Mouse (Mus musculus) testis, adult 2 months (tissue): ENCODE results near the gene Ttc28. TPM values are rescaled to one million over a fixed set of nuclear protein-coding genes. Genes with fewer than 3 reads are reported as not detected.

Source experiments
- H3K27ac ChIP-seq: fragments of 200-500 bp; 2 replicates; pipeline ENCODE4 v1.5.1; 2012; ENCODE audit warnings: low read depth, low read length; ENCODE audit not compliant: control insufficient read depth, insufficient read depth
- H3K27me3 ChIP-seq: fragments of 200-500 bp; 2 replicates; pipeline ENCODE4 v1.6.1; 2012; ENCODE audit warnings: mild to moderate bottlenecking, low read length, moderate library complexity; ENCODE audit not compliant: control insufficient read depth, insufficient read depth
- H3K36me3 ChIP-seq: fragments of 200-500 bp; 2 replicates; pipeline ENCODE4 v1.6.1; 2012; ENCODE audit warnings: mild to moderate bottlenecking, low read length; ENCODE audit not compliant: control insufficient read depth, insufficient read depth
- H3K4me1 ChIP-seq: fragments of 200-500 bp; 2 replicates; pipeline ENCODE4 v1.6.1; 2012; ENCODE audit warnings: low read length; ENCODE audit not compliant: control insufficient read depth, insufficient read depth
- H3K4me3 ChIP-seq: fragments of 200-500 bp; 2 replicates; pipeline ENCODE4 v1.5.1; 2012; ENCODE audit warnings: low read depth, mild to moderate bottlenecking, low read length, moderate library complexity, mixed read lengths; ENCODE audit not compliant: control insufficient read depth
- CTCF ChIP-seq: fragments of 200-500 bp; IDR thresholded peaks from 2 replicates; pipeline ENCODE4 v1.5.1; 2012; ENCODE audit warnings: low read depth, mild to moderate bottlenecking, inconsistent platforms, low read length, moderate library complexity; ENCODE audit not compliant: control insufficient read depth, insufficient read depth, insufficient replicate concordance
- POLR2A ChIP-seq: fragments of 200-500 bp; IDR thresholded peaks from 2 replicates; pipeline ENCODE4 v1.6.1; 2012; ENCODE audit warnings: low read depth, mild to moderate bottlenecking, inconsistent platforms, low read length, moderate library complexity; ENCODE audit not compliant: control insufficient read depth
- polyA plus RNA-seq: library from polyadenylated mRNA; depleted of rRNA; stranded (reverse); fragments of >200 nt; gene quantifications from 2 replicates; pipeline ENCODE4 v1.2.3, GENCODE M21; 2012

Gene Ttc28
- polyA plus RNA-seq, 1 experiment, result 4.6 TPM

DNA sequence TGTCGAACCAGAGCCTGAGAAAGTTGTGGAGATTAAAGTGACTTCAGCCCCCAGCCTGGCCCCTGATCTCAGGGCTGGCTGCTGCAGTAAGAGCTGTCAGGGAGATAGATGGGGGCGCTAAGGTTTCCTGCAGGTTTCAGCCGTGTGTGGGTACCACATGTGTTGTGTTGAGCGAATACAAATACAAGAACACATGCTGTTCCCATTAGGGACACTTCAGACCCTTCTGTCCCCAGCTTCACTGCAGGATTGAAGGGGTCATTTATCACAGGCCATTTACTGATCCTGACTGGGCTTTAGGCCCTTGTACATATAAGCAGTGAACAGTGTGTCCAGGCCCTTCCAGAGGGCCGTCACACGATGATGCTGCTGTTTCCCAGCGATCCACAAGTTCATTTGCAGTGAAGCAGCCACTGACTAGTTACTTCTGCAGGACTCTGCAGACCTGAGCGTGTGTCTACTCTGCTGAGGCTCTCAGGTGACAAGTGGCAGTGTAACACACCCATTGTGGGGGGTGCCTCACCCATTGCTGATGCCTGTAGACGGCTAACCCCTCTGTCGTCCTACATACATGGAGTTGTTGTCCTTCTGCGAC is 258.7 kb downstream of the Ttc28 start:
- H3K36me3 ChIP-seq, result no peaks in the 10 kb centered on the region
- no peak for TF ChIP-seq CTCF
- no peak for TF ChIP-seq POLR2A
- H3K27ac ChIP-seq, result no peak overlapping the region
- H3K4me1 ChIP-seq, result no peaks in the 10 kb centered on the region
- no peaks in the 10 kb centered on the region for H3K27me3 ChIP-seq
- H3K4me3 ChIP-seq, result no peak overlapping the region

DNA sequence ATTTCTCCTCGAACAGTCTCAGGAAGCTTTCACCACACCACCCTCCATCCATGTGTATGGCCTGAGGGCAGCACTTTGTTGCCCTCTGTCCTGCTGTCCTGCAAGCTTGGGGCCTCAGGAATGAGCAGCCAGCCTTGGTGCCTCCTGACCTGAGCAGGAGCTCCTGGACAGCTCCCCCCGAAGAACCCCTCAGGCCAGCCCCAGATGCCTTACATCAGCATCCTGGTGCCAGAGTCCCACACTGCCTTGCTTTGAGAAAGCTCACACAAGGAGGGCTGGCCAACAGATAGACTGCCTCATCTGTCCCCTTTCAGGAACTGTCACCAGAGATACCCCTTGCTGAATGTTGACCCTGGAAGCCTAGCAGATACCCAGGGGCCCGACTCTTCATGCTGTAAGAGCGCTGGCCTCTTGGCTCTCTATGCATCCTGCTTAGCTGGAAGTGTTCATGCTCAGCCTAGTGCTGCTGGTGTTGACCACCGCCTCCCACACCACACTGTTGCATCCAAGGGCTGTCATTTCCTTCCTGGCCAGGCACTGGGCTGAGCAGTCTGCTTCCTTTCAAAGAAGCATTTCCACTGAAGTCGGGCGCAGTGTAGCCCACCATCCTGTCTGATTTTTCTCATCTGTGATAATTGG is 259.4 kb downstream of the Ttc28 start:
- Histone ChIP-seq H3K4me1 (no peaks in the 10 kb centered on the region), H3K27me3 (no peaks in the 10 kb centered on the region), H3K4me3 (no peak overlapping the region), H3K36me3 (no peaks in the 10 kb centered on the region), H3K27ac (no peak overlapping the region)
- TF ChIP-seq CTCF (no peak), POLR2A (no peak)

DNA sequence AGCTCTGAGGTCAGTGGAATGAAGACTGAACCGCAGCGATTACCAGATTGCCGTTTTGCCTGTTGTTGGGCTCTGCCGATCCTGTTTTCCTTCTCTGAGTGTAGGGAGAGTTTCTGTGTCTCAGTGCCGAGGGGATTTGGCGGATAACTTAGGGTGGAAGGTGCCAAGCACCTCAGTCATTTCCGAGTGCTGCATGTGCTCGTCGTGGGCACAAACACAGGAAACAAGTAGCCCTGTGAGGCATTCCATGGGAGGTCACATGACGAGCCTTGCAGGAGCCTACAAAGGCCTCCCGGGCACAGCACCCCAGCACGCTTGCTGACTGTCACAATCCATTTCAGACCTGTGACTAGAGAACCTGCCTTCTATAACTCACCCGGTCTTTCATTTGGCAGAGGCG is 260.0 kb downstream of the Ttc28 start:
- Histone ChIP-seq H3K36me3 (no peaks in the 10 kb centered on the region), H3K27ac (no peak overlapping the region), H3K27me3 (no peaks in the 10 kb centered on the region), H3K4me1 (no peaks in the 10 kb centered on the region), H3K4me3 (no peak overlapping the region)
- TF ChIP-seq POLR2A, result no peak
- TF ChIP-seq CTCF, result no peak

DNA sequence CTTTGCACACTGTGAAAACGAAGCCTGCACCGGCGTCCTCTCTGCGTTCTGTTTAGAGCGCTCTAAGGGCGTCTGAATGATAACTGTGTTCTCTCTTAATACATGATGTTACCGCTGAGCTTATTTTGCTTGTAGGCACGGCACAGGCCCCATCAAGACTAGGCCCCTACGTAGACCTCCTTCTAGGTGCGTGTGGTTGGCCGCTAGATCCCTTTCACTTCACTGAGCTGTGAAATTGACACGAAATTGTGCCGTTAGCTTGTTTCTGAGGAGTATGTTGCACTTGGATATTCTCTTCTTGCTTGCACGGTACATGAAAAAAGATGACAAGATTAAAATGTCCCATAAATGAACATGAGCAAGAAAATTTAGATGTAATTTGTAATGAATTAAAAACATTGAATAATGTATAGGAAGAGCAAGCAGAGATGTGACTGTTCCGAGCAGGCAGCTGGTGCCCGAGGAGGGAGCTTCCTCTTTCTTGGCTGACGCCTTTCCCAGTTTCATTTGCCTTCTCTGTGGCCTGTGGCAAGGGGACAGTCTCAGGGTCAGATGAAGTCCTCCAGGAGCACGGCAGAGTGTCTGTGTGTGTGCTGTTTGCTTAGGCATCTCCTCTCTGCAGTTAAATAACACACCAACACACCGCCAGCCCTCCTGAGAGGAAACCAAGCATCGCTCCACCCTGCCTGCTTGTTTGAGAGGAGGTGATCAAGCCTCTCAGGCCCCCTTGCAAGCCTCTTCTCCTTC is 261.7 kb downstream of the Ttc28 start:
- Histone ChIP-seq H3K27ac (no peak overlapping the region), H3K4me3 (no peak overlapping the region), H3K4me1 (no peaks in the 10 kb centered on the region), H3K27me3 (no peaks in the 10 kb centered on the region), H3K36me3 (no peaks in the 10 kb centered on the region)
- TF ChIP-seq CTCF (no peak), POLR2A (no peak)

DNA sequence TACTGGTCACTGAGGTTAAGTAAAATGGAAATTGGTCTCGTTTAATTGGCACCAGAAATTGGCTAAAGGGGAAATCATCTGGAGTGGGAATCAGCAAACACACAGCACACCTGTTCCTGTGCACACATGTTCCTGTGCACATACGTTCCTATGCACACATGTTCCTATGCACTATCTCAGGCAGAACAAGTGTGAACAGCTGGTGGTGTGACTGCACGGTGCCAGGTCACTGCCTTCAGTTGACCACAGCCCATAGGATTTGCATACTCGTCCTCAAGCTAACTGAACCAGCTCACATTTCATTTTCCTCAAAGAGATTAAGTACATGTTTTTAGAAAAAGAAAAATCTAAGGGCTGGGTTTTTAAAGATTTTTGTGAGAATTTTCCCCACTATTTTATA is 263.2 kb downstream of the Ttc28 start:
- Histone ChIP-seq H3K4me1 (no peaks in the 10 kb centered on the region), H3K27ac (no peak overlapping the region), H3K4me3 (no peak overlapping the region), H3K27me3 (no peaks in the 10 kb centered on the region), H3K36me3 (no peaks in the 10 kb centered on the region)
- no peak for TF ChIP-seq POLR2A
- no peak for TF ChIP-seq CTCF

DNA sequence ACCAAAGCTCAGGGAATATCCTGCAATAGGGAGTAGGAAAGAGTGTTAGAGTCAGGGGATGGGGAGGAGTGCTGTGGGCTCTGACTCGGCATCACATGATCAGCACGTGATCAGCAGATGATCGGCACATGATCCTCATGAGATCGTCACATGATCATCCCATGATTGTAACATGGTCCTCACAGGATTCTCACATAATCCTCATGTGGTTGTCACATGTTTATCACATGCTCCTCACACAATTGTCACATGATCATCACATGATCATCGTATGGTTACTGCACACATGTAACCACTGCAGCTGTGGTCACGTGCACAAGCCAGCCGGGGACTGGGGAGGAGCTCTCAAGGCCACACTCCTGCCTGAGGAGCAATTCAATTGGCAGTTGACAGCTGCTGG is 264.8 kb downstream of the Ttc28 start:
- H3K4me1 ChIP-seq, result no peaks in the 10 kb centered on the region
- H3K27ac ChIP-seq, result no peak overlapping the region
- H3K27me3 ChIP-seq, result no peaks in the 10 kb centered on the region
- H3K4me3 ChIP-seq, result no peak overlapping the region
- TF ChIP-seq POLR2A (no peak), CTCF (no peak)
- H3K36me3 ChIP-seq, result no peaks in the 10 kb centered on the region

DNA sequence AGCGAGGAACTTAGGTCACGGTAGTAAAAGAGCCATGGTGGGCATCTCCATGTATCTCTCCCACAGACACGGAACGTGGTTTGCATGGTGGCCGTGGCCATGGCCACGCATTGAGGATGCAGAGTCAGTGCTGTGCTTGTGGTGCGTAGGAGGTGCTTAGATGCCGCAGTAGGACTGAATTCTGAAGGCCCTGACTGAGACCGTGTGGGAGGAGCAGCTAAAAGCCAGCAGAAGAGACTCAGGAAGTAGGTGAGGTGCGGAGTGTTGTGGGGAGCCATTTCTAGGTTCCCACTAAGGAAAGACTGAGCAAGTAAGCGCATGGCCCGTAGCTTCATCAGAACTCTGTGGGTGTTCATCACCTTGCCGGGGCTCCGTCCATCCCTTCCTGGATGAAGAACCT is 271.0 kb downstream of the Ttc28 start:
- no peaks in the 10 kb centered on the region for H3K36me3 ChIP-seq
- no peaks in the 10 kb centered on the region; the same call in 1 of the 2 replicates for H3K4me1 ChIP-seq
- H3K4me3 ChIP-seq, result no peak overlapping the region
- TF ChIP-seq POLR2A, result no peak
- no peak for TF ChIP-seq CTCF
- no peak overlapping the region for H3K27ac ChIP-seq
- no peaks in the 10 kb centered on the region for H3K27me3 ChIP-seq
